Comparison of ENCODE assay signal across 22 mouse cellular contexts in the genomic region with DNA sequence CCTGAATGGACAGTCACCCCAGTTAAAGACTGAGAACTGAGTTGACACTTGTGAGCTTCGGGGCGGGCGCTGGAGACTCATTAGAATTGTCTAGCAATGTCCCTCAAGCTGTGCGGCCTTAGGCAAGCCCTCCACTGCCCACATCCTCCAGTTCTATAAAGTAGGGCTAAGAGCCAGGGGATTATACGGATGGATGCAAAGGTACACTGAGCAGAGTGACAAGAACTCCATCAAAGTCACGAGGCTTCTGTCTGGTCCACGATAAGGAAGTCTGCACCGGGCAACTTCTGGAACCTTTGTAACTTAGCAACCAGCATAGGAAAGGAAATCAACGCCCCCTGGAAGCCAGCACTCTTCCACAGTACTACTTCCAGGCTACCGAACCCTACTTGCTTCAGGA. TPM values are rescaled to one million over a fixed set of nuclear protein-coding genes. Genes with fewer than 3 reads are reported as not detected.
A peak's percentile ranks its signal among the peaks of the same experiment; 100 is the strongest.
DNase-seq lines count a peak whose midpoint lies in the region; ATAC-seq lines count a peak whose summit lies in the region.
"Had no signal": no experiment of that assay in that cellular context is flagged by ENCODE, and none has a peak within 500 bp of the region (broad histone marks: within the 10 kb centered on the region; RNA-seq: fewer than 3 reads in every experiment).

No protein-coding gene starts in this region.

- H3K36me3 ChIP-seq in forebrain, embryonic 14.5 days (ENCODE audit: control insufficient read depth, insufficient read depth, low read length): peaks cover 7% of the 10 kb centered on the region; the same call in 1 of the 2 replicates
- peaks cover 16% of the 10 kb centered on the region for H3K36me3 ChIP-seq in forebrain, embryonic 10.5 days (replicated peaks)
- peaks cover 13% of the 10 kb centered on the region; the same call in 1 of the 2 replicates for H3K36me3 ChIP-seq in embryonic facial prominence, embryonic 10.5 days (replicated peaks)
- H3K36me3 ChIP-seq in liver, embryonic 13.5 days: no peaks in the 10 kb centered on the region

- 11% methylated on average over 10 of the region's 10 CpGs for WGBS in forebrain, embryonic 14.5 days
- WGBS in forebrain, embryonic 10.5 days: 33% methylated on average over 10 of the region's 10 CpGs
- WGBS in embryonic facial prominence, embryonic 10.5 days: 33% methylated on average over 10 of the region's 10 CpGs
- WGBS in liver, embryonic 13.5 days (ENCODE audit: insufficient replicate concordance): 28% methylated on average over 10 of the region's 10 CpGs

- H3K27me3 ChIP-seq in forebrain, embryonic 14.5 days (replicated peaks; ENCODE audit: control insufficient read depth, insufficient read depth, low read length): peaks cover 7% of the 10 kb centered on the region
- H3K27me3 ChIP-seq in forebrain, embryonic 10.5 days (ENCODE audit: poor library complexity, severe bottlenecking): peaks cover 41% of the 10 kb centered on the region
- peaks cover 43% of the 10 kb centered on the region for H3K27me3 ChIP-seq in embryonic facial prominence, embryonic 10.5 days (replicated peaks; ENCODE audit: low read depth, poor library complexity, severe bottlenecking)
- H3K27me3 ChIP-seq in liver, embryonic 13.5 days: peaks cover 24% of the 10 kb centered on the region

- H3K4me1 ChIP-seq in forebrain, embryonic 14.5 days (ENCODE audit: control insufficient read depth, insufficient read depth, low read length): peaks cover 20% of the 10 kb centered on the region; the same call in 1 of the 2 replicates
- peaks cover 37% of the 10 kb centered on the region for H3K4me1 ChIP-seq in forebrain, embryonic 10.5 days
- peaks cover 27% of the 10 kb centered on the region for H3K4me1 ChIP-seq in embryonic facial prominence, embryonic 10.5 days
- H3K4me1 ChIP-seq in liver, embryonic 13.5 days (replicated peaks): peaks cover 21% of the 10 kb centered on the region

- peak; percentile 32; the same call in 1 of the 2 replicates for ATAC-seq in forebrain, embryonic 14.5 days
- peak; percentile 24; the same call in 1 of the 2 replicates for ATAC-seq in liver, embryonic 13.5 days (ENCODE audit: low read depth)
- ATAC-seq: activated CD4-positive, CD25-positive, alpha-beta regulatory T cell, adult 4 months; inflammation-experienced regulatory T-cells, adult 6 months had no signal

- H3K4me2 ChIP-seq in forebrain, embryonic 14.5 days (ENCODE audit: low read length): no peak overlapping the region
- no peak overlapping the region for H3K4me2 ChIP-seq in liver, embryonic 13.5 days
- H3K4me2 ChIP-seq: embryonic facial prominence, embryonic 15.5 days; neural tube, embryonic 15.5 days had no signal

- H3K4me3 ChIP-seq in forebrain, embryonic 14.5 days (ENCODE audit: low read depth, low read length): no peak overlapping the region
- H3K4me3 ChIP-seq in forebrain, embryonic 10.5 days: no peak overlapping the region
- H3K4me3 ChIP-seq in embryonic facial prominence, embryonic 10.5 days: no peak overlapping the region
- H3K4me3 ChIP-seq in liver, embryonic 13.5 days (replicated peaks): no peak overlapping the region
- H3K4me3 ChIP-seq: embryonic facial prominence, embryonic 15.5 days; midbrain, embryonic 10.5 days; myocyte; neural tube, embryonic 15.5 days had no signal

- no peak overlapping the region for H3K9ac ChIP-seq in forebrain, embryonic 14.5 days (ENCODE audit: low read length)
- H3K9ac ChIP-seq in liver, embryonic 13.5 days: no peak overlapping the region
- H3K9ac ChIP-seq: embryonic facial prominence, embryonic 15.5 days; neural tube, embryonic 15.5 days had no signal

- no peaks in the 10 kb centered on the region for H3K9me3 ChIP-seq in forebrain, embryonic 14.5 days (replicated peaks; ENCODE audit: control insufficient read depth, low read length)
- H3K9me3 ChIP-seq in forebrain, embryonic 10.5 days: no peaks in the 10 kb centered on the region
- H3K9me3 ChIP-seq in embryonic facial prominence, embryonic 10.5 days: no peaks in the 10 kb centered on the region
- no peaks in the 10 kb centered on the region for H3K9me3 ChIP-seq in liver, embryonic 13.5 days (replicated peaks)
- H3K9me3 ChIP-seq: embryonic facial prominence, embryonic 15.5 days; midbrain, embryonic 10.5 days; neural tube, embryonic 15.5 days had no signal

- DNase-seq in forebrain, embryonic 14.5 days (ENCODE audit: low spot score): peak; percentile 36
- no peak for DNase-seq in forebrain, embryonic 10.5 days (ENCODE audit: extremely low spot score, low spot score)
- DNase-seq in kidney, postnatal 14 days: peak; percentile 39
- DNase-seq in kidney, adult 18-20 months: no peak
- peak; percentile 8 for DNase-seq in embryonic facial prominence, embryonic 10.5 days (ENCODE audit: low spot score)
- DNase-seq in liver, embryonic 13.5 days: no peak
- DNase-seq in right cerebral cortex, postnatal 25 days: no peak
- DNase-seq in ovary, postnatal 10 days (ENCODE audit: low spot score): no peak
- DNase-seq: adrenal gland, postnatal 25 days; B cell, adult 2 months; cerebellum, adult 2 months; gastrocnemius, postnatal 10 days; layer of hippocampus, postnatal 36 days; left cerebral cortex, postnatal 4 days; lung, adult 18-20 months; lung, postnatal 36 days had no signal

- no peak overlapping the region for H3K27ac ChIP-seq in forebrain, embryonic 14.5 days (ENCODE audit: low read depth, low read length)
- H3K27ac ChIP-seq in forebrain, embryonic 10.5 days: no peak overlapping the region
- H3K27ac ChIP-seq in embryonic facial prominence, embryonic 10.5 days (replicated peaks): no peak overlapping the region
- H3K27ac ChIP-seq in liver, embryonic 13.5 days: no peak overlapping the region
- H3K27ac ChIP-seq: embryonic facial prominence, embryonic 15.5 days; midbrain, embryonic 10.5 days; neural tube, embryonic 15.5 days had no signal

RNA-seq across cellular contexts. Expression of gene Kcnk13, which starts 4.4 kb away (rescaled TPM):
- polyA plus RNA-seq in forebrain, embryonic 14.5 days (2014; fragmentation: Nextera tagmentation; extraction: Ambion mirVana): 0.94 and 1.2 TPM in 2 replicates
- 0.16 and 0.38 TPM in 2 replicates for polyA plus RNA-seq in forebrain, embryonic 10.5 days (2016; fragmentation: Nextera tagmentation; extraction: Ambion mirVana)
- polyA plus RNA-seq in embryonic facial prominence, embryonic 10.5 days (2016; fragmentation: Nextera tagmentation; extraction: Ambion mirVana): 0.09 and 0.16 TPM in 2 replicates
- 0.46 and 0.63 TPM in 2 replicates for polyA plus RNA-seq in liver, embryonic 13.5 days (2015; fragmentation: Nextera tagmentation; extraction: Ambion mirVana)
- polyA plus RNA-seq: activated CD4-positive, CD25-positive, alpha-beta regulatory T cell, adult 4 months; inflammation-experienced regulatory T-cells, adult 6 months had no signal

Comparison
In these comparisons a context has a peak if more than half of its experiments do, and no peak if none do; other contexts are left out.
1. DNase-seq: peak in forebrain, embryonic 14.5 days (single experiment), kidney, postnatal 14 days (single experiment) and embryonic facial prominence, embryonic 10.5 days (single experiment); none in forebrain, embryonic 10.5 days (single experiment), kidney, adult 18-20 months (single experiment), liver, embryonic 13.5 days (single experiment), right cerebral cortex, postnatal 25 days (single experiment) and ovary, postnatal 10 days (single experiment).